Mouse (Mus musculus): ENCODE data around the gene Retreg1. TPM values are rescaled to one million over a fixed set of nuclear protein-coding genes. Genes with fewer than 3 reads are reported as not detected.

The Retreg1 gene
- 23.5 and 26.0 TPM in 2 replicates for polyA plus RNA-seq (2015; fragmentation: Nextera tagmentation; extraction: Ambion mirVana)

DNA sequence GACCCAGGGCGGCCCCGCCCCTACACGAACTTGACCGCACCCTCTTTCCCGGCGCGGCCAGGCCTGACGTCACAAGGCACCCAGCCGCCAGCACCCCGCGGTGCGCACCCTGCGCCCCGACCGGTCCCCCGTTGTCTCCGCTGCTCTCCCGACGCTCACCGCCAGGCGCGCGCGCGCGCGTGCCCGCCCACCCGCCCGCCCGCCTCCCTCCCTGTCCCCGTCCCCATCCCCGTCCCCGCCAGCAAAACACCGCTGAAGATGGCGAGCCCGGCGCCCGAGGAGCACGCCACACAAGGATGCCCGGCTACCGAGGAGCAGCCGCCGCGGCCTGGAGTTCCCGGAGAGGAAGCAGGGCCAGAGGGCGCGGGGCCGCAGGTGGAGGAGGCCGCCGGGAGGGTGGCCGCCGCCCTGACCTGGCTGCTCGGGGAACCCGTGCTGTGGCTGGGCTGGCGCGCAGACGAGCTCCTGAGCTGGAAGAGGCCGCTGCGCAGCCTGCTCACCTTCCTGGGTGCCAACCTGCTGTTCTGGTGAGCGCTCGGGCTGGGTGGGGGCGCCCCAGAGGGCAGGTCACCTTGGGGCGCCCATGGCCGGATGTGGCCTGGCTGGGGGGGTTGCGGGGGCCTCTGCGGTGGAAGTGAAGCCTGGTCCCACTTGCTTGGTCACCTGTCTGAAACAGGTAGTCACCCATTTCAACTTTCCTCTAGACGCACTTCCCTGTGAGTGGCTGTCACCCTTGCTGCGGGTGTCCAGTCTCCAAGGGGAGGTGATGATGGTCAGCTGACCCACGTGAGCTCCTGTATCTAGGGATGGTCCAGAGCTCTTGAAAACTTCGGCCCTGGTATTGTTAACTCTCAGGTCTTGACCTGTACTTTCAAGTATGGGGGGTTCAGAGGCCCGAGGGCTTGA, at the start of gene Retreg1:
Gene Retreg1 (plus strand): TSS at position 95 of the 906 bp plus-strand sequence.

DNA sequence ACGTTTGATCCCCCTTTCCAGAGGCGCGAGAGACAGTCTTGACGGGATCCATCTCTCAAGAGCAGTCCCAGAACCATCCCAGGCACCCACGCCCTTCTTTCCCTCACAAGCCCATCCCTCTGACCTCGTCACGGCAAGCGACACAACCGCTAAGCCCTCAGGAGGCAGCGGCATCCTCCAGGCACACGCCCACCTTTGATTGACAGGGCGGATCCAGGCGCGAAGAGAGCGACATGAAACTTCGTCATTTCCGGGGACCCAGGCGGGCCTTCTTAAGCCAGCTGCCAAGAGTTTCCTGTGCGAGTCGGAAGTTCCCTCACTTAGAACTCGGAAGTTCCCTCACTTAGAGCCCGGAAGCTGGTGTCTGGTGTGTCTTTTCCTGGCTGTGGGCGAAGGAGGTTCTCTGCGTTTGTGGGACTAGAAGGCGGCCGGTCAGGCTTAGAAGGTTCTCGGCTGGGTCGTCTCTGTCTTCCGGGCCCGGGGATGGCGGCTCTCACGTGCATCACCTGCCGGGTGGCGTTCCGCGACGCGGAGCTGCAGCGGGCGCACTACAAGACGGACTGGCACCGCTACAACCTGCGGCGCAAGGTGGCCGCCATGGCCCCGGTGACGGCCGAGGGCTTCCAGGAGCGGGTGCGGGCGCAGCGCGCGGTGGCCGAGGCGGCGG, 141.2 kb downstream of the Retreg1 start, which contains the start of gene Zfp622:
Gene Zfp622 (plus strand): TSS at position 300 of the 667 bp plus-strand sequence.

Small RNA genes lying within 50 kb of the gene (microRNA-seq; reads per million reads assigned to microRNA genes)
- not detected for gene Mir7212

Other genes with a start within 250 kb of the Retreg1 start
- gene Myo10, start 220.7 kb upstream of the Retreg1 start, polyA plus RNA-seq (2015; fragmentation: Nextera tagmentation; extraction: Ambion mirVana): 32.1 and 34.1 TPM in 2 replicates
- 36.7 and 37.0 TPM in 2 replicates for gene Zfp622, start 141.2 kb downstream of the Retreg1 start, polyA plus RNA-seq (2015; fragmentation: Nextera tagmentation; extraction: Ambion mirVana)